Mouse (Mus musculus) liver, embryonic 14.5 days (tissue): ENCODE data around the gene Slc43a2. TPM values are rescaled to one million over a fixed set of nuclear protein-coding genes. Genes with fewer than 3 reads are reported as not detected.

Experiments used
- ATAC-seq: fragments of 200-750 bp; cut with Nextera tagmentation; 2 replicates; pipeline ENCODE4 v1.8.0; 2017; ENCODE audit warnings: moderate number of reproducible peaks, mild to moderate bottlenecking, moderate library complexity; ENCODE audit not compliant: insufficient read depth
- DNase-seq, 3 experiments: peaks; one replicate each; pipeline ENCODE4 v3.0.0-alpha.2; 2012 to 2013; ENCODE audit warnings: low read depth in 3 of 3, low spot score in 3 of 3
- H3K27ac ChIP-seq: fragments of 300-500 bp; sonication (generic); 2 replicates; pipeline ENCODE4 v1.5.1; 2014; ENCODE audit warnings: moderate library complexity, mild to moderate bottlenecking, control low read depth, inconsistent platforms
- H3K27me3 ChIP-seq: fragments of 300-500 bp; sonication (generic); 2 replicates; pipeline ENCODE4 v1.6.1; 2014; ENCODE audit warnings: mild to moderate bottlenecking, low read length, moderate library complexity; ENCODE audit not compliant: control insufficient read depth, insufficient read depth
- H3K36me3 ChIP-seq: fragments of 300-500 bp; sonication (generic); replicated peaks from 2 replicates; pipeline ENCODE4 v1.6.1; 2014; ENCODE audit warnings: low read depth; ENCODE audit not compliant: control insufficient read depth, insufficient read depth
- H3K4me1 ChIP-seq, 2 experiments: fragments of 200-500 bp in 1 of 2; fragments of 300-500 bp in 1 of 2; sonication (generic) in 1 of 2; replicated peaks; 2 replicates each; pipeline ENCODE4 v1.6.1; 2012 to 2014; ENCODE audit warnings: antibody characterized with exemption in 1 of 2, inconsistent platforms in 1 of 2, low read length in 1 of 2; ENCODE audit not compliant: control insufficient read depth in 2 of 2, insufficient read depth in 2 of 2
- H3K4me2 ChIP-seq: fragments of 300-500 bp; sonication (generic); 2 replicates; pipeline ENCODE4 v1.6.1; 2014; ENCODE audit warnings: low read depth, mild to moderate bottlenecking, control low read depth, moderate library complexity
- H3K4me3 ChIP-seq, 2 experiments: fragments of 200-500 bp in 1 of 2; fragments of 300-500 bp in 1 of 2; sonication (generic) in 1 of 2; 2 replicates each; pipeline ENCODE4 v1.5.1; 2012 to 2014; ENCODE audit warnings: low read depth in 2 of 2, low read length in 2 of 2, mild to moderate bottlenecking in 2 of 2, control low read depth in 1 of 2, inconsistent platforms in 1 of 2, moderate library complexity in 1 of 2; ENCODE audit not compliant: insufficient read depth in 1 of 2
- H3K9ac ChIP-seq: fragments of 300-500 bp; sonication (generic); replicated peaks from 2 replicates; pipeline ENCODE4 v1.6.1; 2014; ENCODE audit warnings: mild to moderate bottlenecking, control low read depth, moderate library complexity
- H3K9me3 ChIP-seq: fragments of 300-500 bp; sonication (generic); 2 replicates; pipeline ENCODE4 v1.6.1; 2016; ENCODE audit warnings: low read length, mixed read lengths; ENCODE audit not compliant: control insufficient read depth
- CTCF ChIP-seq: IDR thresholded peaks from 2 replicates; pipeline ENCODE4 v1.5.1; 2016; ENCODE audit warnings: antibody characterized with exemption, low read depth, control low read depth
- EP300 ChIP-seq: IDR thresholded peaks from 2 replicates; pipeline ENCODE4 v1.6.1; 2016; ENCODE audit warnings: antibody characterized with exemption, low read depth
- WGBS: fragments of 180-500 bp; shearing (Covaris S2); extraction: QIAGEN DNeasy Blood & Tissue Kit; methylation state at CpG from one replicate; pipeline ENCODE4 v1.1.7; 2014; ENCODE audit not compliant: insufficient replicate concordance; 5-methylcytosine and 5-hydroxymethylcytosine counted together
- polyA plus RNA-seq, 2 experiments: library from polyadenylated mRNA; depleted of rRNA in 1 of 2; stranded (reverse) in 1 of 2; unstranded in 1 of 2; fragments of >200 nt; fragmentation: Nextera tagmentation in 1 of 2; extraction: Ambion mirVana in 1 of 2; gene quantifications; 2 replicates each; pipeline versions ENCODE4 v1.2.1 to v1.2.3; 2012 to 2014

Gene Slc43a2
- polyA plus RNA-seq, 2 experiments = 2.4 to 2.7 TPM

- 3% methylated on average over 49 of the region's 49 CpGs for WGBS
- Histone ChIP-seq H3K4me3 (peak within 1 kb of the TSS; percentile 70 to 84), H3K36me3 (peaks cover 2% of the 10 kb centered on the region; the same call in 1 of the 2 replicates), H3K9ac (peak within 1 kb of the TSS; percentile 85), H3K27ac (peak within 1 kb of the TSS; percentile 29), H3K27me3 (no peaks in the 10 kb centered on the region), H3K9me3 (no peaks in the 10 kb centered on the region), H3K4me1 (peaks cover 10 to 14% of the 10 kb centered on the region in 2 experiments), H3K4me2 (peak within 1 kb of the TSS; percentile 94)
- peak; percentile 80 to 82 (median 82) for DNase-seq
- ATAC-seq = peak; percentile 91
- TF ChIP-seq EP300 = no peak
- TF ChIP-seq CTCF = 0 out of 2 replicates have a peak, but pooled peaks have one; percentile 20
Measured at GRCm38 (mm10) chr11:75587493-75588284, 56.2 kb downstream of the Slc43a2 start, which contains the start of gene Pitpna. Pitpna (plus strand) TSS chr11:75588097.

- H3K27ac ChIP-seq = peak overlapping the region; percentile 29
- TF ChIP-seq EP300 (no peak), CTCF (no peak)
- no peaks in the 10 kb centered on the region for H3K27me3 ChIP-seq
- peak overlapping the region; percentile 85 for H3K9ac ChIP-seq
- H3K4me2 ChIP-seq = peak overlapping the region; percentile 94
- peak overlapping the region; percentile 70 to 84 for H3K4me3 ChIP-seq
- under 1% methylated on average over 37 of the region's 37 CpGs for WGBS
- ATAC-seq = peak; percentile 73
- peaks cover 10 to 14% of the 10 kb centered on the region in 2 experiments for H3K4me1 ChIP-seq
- no peak for DNase-seq
- H3K9me3 ChIP-seq = no peaks in the 10 kb centered on the region
- H3K36me3 ChIP-seq = peaks cover 5% of the 10 kb centered on the region
Measured at GRCm38 (mm10) chr11:75588285-75588941, 56.9 kb downstream of the Slc43a2 start.

DNA sequence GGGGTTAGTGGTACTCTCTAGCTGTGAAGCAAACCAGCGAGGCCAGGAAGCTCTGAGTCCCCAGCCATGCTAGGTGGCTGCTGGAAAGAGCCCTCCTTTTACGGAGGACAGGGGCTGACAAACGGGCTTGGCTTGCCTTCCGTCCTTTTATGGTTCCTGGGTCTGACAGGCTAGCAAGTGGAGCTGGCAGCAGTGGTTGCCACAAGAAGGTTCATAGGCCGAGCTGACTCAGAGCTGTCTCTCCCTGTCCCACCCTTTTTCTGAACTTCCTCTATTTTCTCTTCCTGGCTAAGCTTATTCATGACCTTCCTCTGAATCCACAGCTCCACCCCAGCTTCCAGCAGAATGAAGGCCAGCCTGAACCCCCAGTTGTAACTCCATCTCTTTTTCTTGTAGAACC lies 61.1 kb downstream of the Slc43a2 start:
- H3K36me3 ChIP-seq = peaks cover 5% of the 10 kb centered on the region
- no peak overlapping the region for H3K27ac ChIP-seq
- ATAC-seq (no peak), DNase-seq (no peak)
- 44% methylated on average over 5 of the region's 5 CpGs for WGBS
- H3K9me3 ChIP-seq = no peaks in the 10 kb centered on the region
- H3K4me1 ChIP-seq = peaks cover 7 to 21% of the 10 kb centered on the region in 2 experiments
- TF ChIP-seq CTCF (no peak), EP300 (no peak)
- no peaks in the 10 kb centered on the region for H3K27me3 ChIP-seq
- no peak overlapping the region for H3K4me2 ChIP-seq
- H3K4me3 ChIP-seq = no peak overlapping the region
- H3K9ac ChIP-seq = no peak overlapping the region

- Histone ChIP-seq H3K9me3 (no peaks in the 10 kb centered on the region), H3K4me3 (no peak overlapping the region), H3K4me1 (peaks cover 0 to 12% of the 10 kb centered on the region in 2 experiments; a peak in 2 of 4 replicates), H3K9ac (no peak overlapping the region), H3K27ac (no peak overlapping the region), H3K4me2 (no peak overlapping the region), H3K36me3 (peaks cover 11% of the 10 kb centered on the region), H3K27me3 (no peaks in the 10 kb centered on the region)
- TF ChIP-seq CTCF (no peak), EP300 (no peak)
- WGBS = 68% methylated on average over 9 of the region's 9 CpGs
- DNase-seq (no peak), ATAC-seq (peak; percentile 15; the same call in 1 of the 2 replicates)
Measured at GRCm38 (mm10) chr11:75594431-75594830, 62.9 kb downstream of the Slc43a2 start.

GRCm38 (mm10) chr11:75595404-75595803 lies 63.9 kb downstream of the Slc43a2 start:
- no peak overlapping the region for H3K4me3 ChIP-seq
- H3K9me3 ChIP-seq = no peaks in the 10 kb centered on the region
- H3K4me1 ChIP-seq = peaks cover 0 to 12% of the 10 kb centered on the region in 2 experiments; a peak in 2 of 4 replicates
- no peak overlapping the region for H3K4me2 ChIP-seq
- H3K27me3 ChIP-seq = no peaks in the 10 kb centered on the region
- no peak overlapping the region for H3K9ac ChIP-seq
- TF ChIP-seq CTCF = no peak
- no peak for TF ChIP-seq EP300
- ATAC-seq = no peak
- H3K27ac ChIP-seq = no peak overlapping the region
- peaks cover 14% of the 10 kb centered on the region for H3K36me3 ChIP-seq
- WGBS = 49% methylated on average over 2 of the region's 2 CpGs
- DNase-seq = no peak
